Mouse (Mus musculus) hindbrain, postnatal 0 days (tissue): ENCODE measurements around the gene Dnah5. TPM values are rescaled to one million over a fixed set of nuclear protein-coding genes. Genes with fewer than 3 reads are reported as not detected.

Source experiments
- ATAC-seq: fragments of 200-750 bp; cut with Nextera tagmentation; 2 replicates; pipeline ENCODE4 v1.8.0; 2017; ENCODE audit warnings: mild to moderate bottlenecking, moderate TSS enrichment, moderate library complexity
- DNase-seq: peaks from one replicate; pipeline ENCODE4 v3.0.0-alpha.2; 2015; ENCODE audit warnings: low spot score
- H3K27ac ChIP-seq: fragments of 300-500 bp; sonication (generic); 2 replicates; pipeline ENCODE4 v1.5.1; 2014; ENCODE audit warnings: mild to moderate bottlenecking
- H3K27me3 ChIP-seq: fragments of 300-500 bp; sonication (generic); 2 replicates; pipeline ENCODE4 v1.6.1; 2014; ENCODE audit warnings: low read length, mixed read lengths; ENCODE audit not compliant: insufficient read depth
- H3K36me3 ChIP-seq: fragments of 300-500 bp; sonication (generic); 2 replicates; pipeline ENCODE4 v1.6.1; 2014; ENCODE audit warnings: low read length, mixed read lengths; ENCODE audit not compliant: insufficient read depth
- H3K4me1 ChIP-seq: fragments of 300-500 bp; sonication (generic); 2 replicates; pipeline ENCODE4 v1.6.1; 2014; ENCODE audit warnings: antibody characterized with exemption, low read length, mixed read lengths; ENCODE audit not compliant: insufficient read depth
- H3K4me2 ChIP-seq: fragments of 300-500 bp; sonication (generic); 2 replicates; pipeline ENCODE4 v1.6.1; 2014; ENCODE audit warnings: low read depth, mild to moderate bottlenecking, low read length, moderate library complexity, mixed read lengths
- H3K4me3 ChIP-seq: fragments of 300-500 bp; sonication (generic); 2 replicates; pipeline ENCODE4 v1.5.1; 2014; ENCODE audit warnings: low read length
- H3K9ac ChIP-seq: fragments of 300-500 bp; sonication (generic); replicated peaks from 2 replicates; pipeline ENCODE4 v1.6.1; 2014; ENCODE audit warnings: mild to moderate bottlenecking, low read length, moderate library complexity, mixed read lengths
- H3K9me3 ChIP-seq: fragments of 300-500 bp; sonication (generic); 2 replicates; pipeline ENCODE4 v1.6.1; 2016; ENCODE audit warnings: low read length, mixed read lengths
- CTCF ChIP-seq: IDR thresholded peaks from 2 replicates; pipeline ENCODE4 v1.5.1; 2016; ENCODE audit warnings: antibody characterized with exemption, control low read depth, low read depth
- WGBS: fragments of 180-500 bp; shearing (Covaris S2); extraction: QIAGEN DNeasy Blood & Tissue Kit; methylation state at CpG from one replicate; pipeline ENCODE4 v1.1.7; 2014; 5-methylcytosine and 5-hydroxymethylcytosine counted together
- polyA plus RNA-seq: library from polyadenylated mRNA; unstranded; fragments of >200 nt; fragmentation: Nextera tagmentation; extraction: Ambion mirVana; gene quantifications from 2 replicates; pipeline ENCODE4 v1.2.1, GENCODE M21; 2015
- total RNA-seq: library from RNA; depleted of rRNA; stranded (reverse); fragments of >200 nt; gene quantifications from 2 replicates; pipeline ENCODE4 v1.2.3, GENCODE M21; 2014

Dnah5 gene
- total and polyA plus RNA-seq, 2 experiments from 2014 or later = 0.11 to 0.58 TPM

- DNase-seq = no peak
- Histone ChIP-seq H3K4me1 (no peaks in the 10 kb centered on the region), H3K9ac (no peak overlapping the region), H3K27me3 (no peaks in the 10 kb centered on the region), H3K4me3 (no peak overlapping the region), H3K27ac (no peak overlapping the region), H3K36me3 (no peaks in the 10 kb centered on the region), H3K9me3 (no peaks in the 10 kb centered on the region), H3K4me2 (no peak overlapping the region)
- no peak for TF ChIP-seq CTCF
- no peak for ATAC-seq
- 44% methylated on average over 12 of the region's 12 CpGs for WGBS
These were observed 13.9 kb upstream of the Dnah5 start for GRCm38 (mm10) chr15:28189668-28190067.

DNA sequence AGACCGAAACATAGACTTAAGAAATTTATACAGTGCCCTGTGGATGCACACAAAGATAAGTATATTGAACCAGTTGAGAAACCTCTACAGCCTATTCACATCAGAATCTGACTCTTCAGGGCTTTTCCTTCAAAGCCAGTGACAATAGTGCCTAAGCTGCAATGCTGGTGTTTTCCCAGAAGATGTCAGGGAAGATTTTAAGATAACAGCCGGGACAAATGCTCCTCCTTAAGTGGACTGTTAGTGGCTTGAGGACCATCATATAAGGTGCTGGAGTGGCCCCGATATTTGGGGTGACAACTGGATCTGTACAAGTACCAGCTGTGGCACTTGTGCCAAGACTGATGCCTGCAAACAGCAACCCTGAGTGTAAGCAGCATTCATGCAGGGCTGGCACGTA lies 4.9 kb upstream of the Dnah5 start:
- no peak overlapping the region for H3K27ac ChIP-seq
- no peaks in the 10 kb centered on the region for H3K27me3 ChIP-seq
- no peak overlapping the region for H3K4me2 ChIP-seq
- whole genome bisulfite sequencing = 55% methylated on average over 4 of the region's 4 CpGs
- TF ChIP-seq CTCF = peak; percentile 23
- no peaks in the 10 kb centered on the region for H3K4me1 ChIP-seq
- no peak for DNase-seq
- no peak overlapping the region for H3K9ac ChIP-seq
- no peaks in the 10 kb centered on the region for H3K36me3 ChIP-seq
- no peaks in the 10 kb centered on the region for H3K9me3 ChIP-seq
- H3K4me3 ChIP-seq = no peak overlapping the region
- no peak for ATAC-seq

DNA sequence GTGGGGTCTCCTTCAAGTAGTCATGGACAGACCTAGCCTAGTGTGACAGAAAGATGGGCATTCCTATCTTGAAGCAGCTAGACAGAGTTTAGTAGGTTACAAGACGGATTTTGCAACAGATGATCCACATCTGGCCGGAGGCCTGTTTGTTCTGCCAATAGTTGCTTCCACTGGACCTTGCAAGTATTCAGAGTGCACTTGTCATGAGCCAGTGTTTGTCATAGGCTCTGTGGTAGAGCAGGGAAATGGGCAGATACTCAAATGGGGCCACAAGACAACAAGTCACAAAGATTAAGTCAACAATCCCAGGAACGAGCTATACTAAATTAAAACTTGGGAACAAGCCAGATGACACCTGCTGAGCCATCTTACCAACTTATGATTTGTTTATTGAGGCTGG lies 1.1 kb downstream of the Dnah5 start:
- H3K27me3 ChIP-seq = no peaks in the 10 kb centered on the region
- no peak for ATAC-seq
- no peaks in the 10 kb centered on the region for H3K9me3 ChIP-seq
- H3K9ac ChIP-seq = no peak overlapping the region
- H3K4me1 ChIP-seq = no peaks in the 10 kb centered on the region
- WGBS = 78% methylated on average over 3 of the region's 3 CpGs
- no peak overlapping the region for H3K27ac ChIP-seq
- H3K4me2 ChIP-seq = no peak overlapping the region
- no peak for DNase-seq
- H3K4me3 ChIP-seq = no peak overlapping the region
- no peaks in the 10 kb centered on the region for H3K36me3 ChIP-seq
- no peak for TF ChIP-seq CTCF

- DNase-seq = no peak
- H3K36me3 ChIP-seq = no peaks in the 10 kb centered on the region
- TF ChIP-seq CTCF = no peak
- H3K9me3 ChIP-seq = no peaks in the 10 kb centered on the region
- H3K4me1 ChIP-seq = no peaks in the 10 kb centered on the region
- H3K4me2 ChIP-seq = no peak overlapping the region
- no peak overlapping the region for H3K27ac ChIP-seq
- WGBS = 42% methylated on average over 2 of the region's 2 CpGs
- no peak overlapping the region for H3K4me3 ChIP-seq
- no peaks in the 10 kb centered on the region for H3K27me3 ChIP-seq
- H3K9ac ChIP-seq = no peak overlapping the region
- no peak for ATAC-seq
These were observed 4.0 kb downstream of the Dnah5 start for GRCm38 (mm10) chr15:28207545-28207944.

DNA sequence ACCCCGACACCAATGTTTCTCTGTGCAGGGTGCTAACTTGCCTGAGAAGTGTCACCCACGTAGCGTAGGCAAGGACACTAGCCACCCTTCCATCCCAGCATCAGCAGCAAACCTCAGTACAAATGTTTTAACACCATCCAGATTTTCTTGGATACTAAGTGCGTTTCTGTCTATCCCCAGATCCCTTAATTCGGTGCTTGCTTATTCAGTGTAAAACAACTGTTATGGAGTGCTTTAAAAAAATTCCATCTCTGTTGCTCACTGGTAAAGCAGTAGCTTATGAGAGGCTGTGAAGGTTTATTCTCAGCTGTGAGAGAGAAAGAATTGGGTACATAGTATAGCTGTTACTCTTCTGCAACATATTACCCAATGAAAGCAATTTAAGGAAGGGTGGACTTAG lies 9.5 kb downstream of the Dnah5 start:
- Histone ChIP-seq H3K4me1 (no peaks in the 10 kb centered on the region), H3K4me2 (no peak overlapping the region), H3K9me3 (no peaks in the 10 kb centered on the region), H3K4me3 (no peak overlapping the region), H3K27ac (no peak overlapping the region), H3K27me3 (no peaks in the 10 kb centered on the region), H3K36me3 (no peaks in the 10 kb centered on the region), H3K9ac (no peak overlapping the region)
- no peak for TF ChIP-seq CTCF
- 95% methylated on average over 5 of the region's 5 CpGs for whole genome bisulfite sequencing
- DNase-seq = no peak
- no peak for ATAC-seq

GRCm38 (mm10) chr15:28216358-28216757 lies 12.8 kb downstream of the Dnah5 start:
- H3K27ac ChIP-seq = no peak overlapping the region
- no peaks in the 10 kb centered on the region for H3K27me3 ChIP-seq
- H3K9me3 ChIP-seq = no peaks in the 10 kb centered on the region
- DNase-seq (peak; percentile 11), ATAC-seq (no peak)
- no peak overlapping the region for H3K4me2 ChIP-seq
- TF ChIP-seq CTCF = no peak
- WGBS = 24% methylated on average over 8 of the region's 8 CpGs
- no peak overlapping the region for H3K9ac ChIP-seq
- no peaks in the 10 kb centered on the region for H3K4me1 ChIP-seq
- no peaks in the 10 kb centered on the region for H3K36me3 ChIP-seq
- no peak overlapping the region for H3K4me3 ChIP-seq

GRCm38 (mm10) chr15:28227316-28227715 lies 23.8 kb downstream of the Dnah5 start:
- Histone ChIP-seq H3K9ac (no peak overlapping the region), H3K9me3 (no peaks in the 10 kb centered on the region), H3K36me3 (no peaks in the 10 kb centered on the region), H3K4me2 (no peak overlapping the region), H3K27ac (no peak overlapping the region), H3K27me3 (no peaks in the 10 kb centered on the region), H3K4me3 (no peak overlapping the region), H3K4me1 (no peaks in the 10 kb centered on the region)
- TF ChIP-seq CTCF = no peak
- ATAC-seq = no peak
- DNase-seq = no peak
- WGBS = 60% methylated on average over 3 of the region's 3 CpGs
